Mouse (Mus musculus) heart, postnatal 0 days (tissue): Measurements from ENCODE around the gene Kcnn1. TPM values are rescaled to one million over a fixed set of nuclear protein-coding genes. Genes with fewer than 3 reads are reported as not detected.

Experiments
- ATAC-seq: fragments of 200-750 bp; cut with Nextera tagmentation; 2 replicates; pipeline ENCODE4 v1.8.0; 2017; ENCODE audit warnings: low read depth, moderate number of reproducible peaks, moderate library complexity; ENCODE audit not compliant: insufficient read depth
- DNase-seq: peaks from one replicate; pipeline ENCODE4 v3.0.0-alpha.2; 2016; ENCODE audit warnings: low spot score
- H3K27ac ChIP-seq: fragments of 300-500 bp; sonication (generic); 2 replicates; pipeline ENCODE4 v1.5.1; 2014; ENCODE audit warnings: low read depth, mild to moderate bottlenecking
- H3K27me3 ChIP-seq: fragments of 300-500 bp; sonication (generic); 2 replicates; pipeline ENCODE4 v1.6.1; 2014; ENCODE audit warnings: low read length, mixed read lengths; ENCODE audit not compliant: control insufficient read depth, insufficient read depth
- H3K36me3 ChIP-seq: fragments of 300-500 bp; sonication (generic); replicated peaks from 2 replicates; pipeline ENCODE4 v1.6.1; 2014; ENCODE audit warnings: low read length, mixed read lengths; ENCODE audit not compliant: control insufficient read depth, insufficient read depth
- H3K4me1 ChIP-seq: fragments of 300-500 bp; sonication (generic); 2 replicates; pipeline ENCODE4 v1.6.1; 2014; ENCODE audit warnings: antibody characterized with exemption; ENCODE audit not compliant: control insufficient read depth, insufficient read depth
- H3K4me2 ChIP-seq: fragments of 300-500 bp; sonication (generic); 2 replicates; pipeline ENCODE4 v1.6.1; 2014; ENCODE audit warnings: low read depth, mild to moderate bottlenecking, low read length, moderate library complexity
- H3K4me3 ChIP-seq: fragments of 300-500 bp; sonication (generic); 2 replicates; pipeline ENCODE4 v1.5.1; 2014; ENCODE audit warnings: low read depth, low read length
- H3K9ac ChIP-seq: fragments of 300-500 bp; sonication (generic); replicated peaks from 2 replicates; pipeline ENCODE4 v1.6.1; 2014; ENCODE audit warnings: low read depth, low read length, mixed read lengths
- H3K9me3 ChIP-seq: fragments of 300-500 bp; sonication (generic); replicated peaks from 2 replicates; pipeline ENCODE4 v1.6.1; 2016; ENCODE audit warnings: low read length; ENCODE audit not compliant: control insufficient read depth
- CTCF ChIP-seq: IDR thresholded peaks from 2 replicates; pipeline ENCODE4 v1.5.1; 2016; ENCODE audit warnings: antibody characterized with exemption, control low read depth, low read depth
- EP300 ChIP-seq: IDR thresholded peaks from 2 replicates; pipeline ENCODE4 v1.6.1; 2016; ENCODE audit warnings: antibody characterized with exemption, low read depth
- WGBS: fragments of 180-500 bp; shearing (Covaris S2); extraction: QIAGEN DNeasy Blood & Tissue Kit; methylation state at CpG from one replicate; pipeline ENCODE4 v1.1.7; 2014; 5-methylcytosine and 5-hydroxymethylcytosine counted together
- polyA plus RNA-seq: library from polyadenylated mRNA; unstranded; fragments of >200 nt; fragmentation: Nextera tagmentation; extraction: Ambion mirVana; gene quantifications from 2 replicates; pipeline ENCODE4 v1.2.1, GENCODE M21; 2015
- total RNA-seq: library from RNA; depleted of rRNA; stranded (reverse); fragments of >200 nt; gene quantifications from 2 replicates; pipeline ENCODE4 v1.2.3, GENCODE M21; 2014; ENCODE audit warnings: low replicate concordance

Gene Kcnn1
- total and polyA plus RNA-seq, 2 experiments from 2014 or later, result 3.4 to 25.2 TPM

GRCm38 (mm10) chr8:70801156-70801555 is 61.9 kb downstream of the Kcnn1 start:
- WGBS, result 24% methylated on average over 15 of the region's 15 CpGs
- no peak overlapping the region for H3K4me3 ChIP-seq
- TF ChIP-seq EP300, result no peak
- no peak for TF ChIP-seq CTCF
- no peaks in the 10 kb centered on the region for H3K9me3 ChIP-seq
- ATAC-seq (no peak), DNase-seq (no peak)
- H3K4me1 ChIP-seq, result peaks cover 22% of the 10 kb centered on the region
- H3K27me3 ChIP-seq, result peaks cover 56% of the 10 kb centered on the region
- H3K27ac ChIP-seq, result no peak overlapping the region
- no peaks in the 10 kb centered on the region for H3K36me3 ChIP-seq
- H3K9ac ChIP-seq, result no peak overlapping the region
- H3K4me2 ChIP-seq, result no peak overlapping the region

GRCm38 (mm10) chr8:70800648-70801047 is 62.4 kb downstream of the Kcnn1 start:
- H3K27ac ChIP-seq, result no peak overlapping the region
- no peaks in the 10 kb centered on the region for H3K36me3 ChIP-seq
- no peak overlapping the region for H3K4me2 ChIP-seq
- H3K4me1 ChIP-seq, result peaks cover 22% of the 10 kb centered on the region
- peaks cover 56% of the 10 kb centered on the region for H3K27me3 ChIP-seq
- H3K4me3 ChIP-seq, result no peak overlapping the region
- no peaks in the 10 kb centered on the region for H3K9me3 ChIP-seq
- ATAC-seq, result no peak
- no peak overlapping the region for H3K9ac ChIP-seq
- no peak for TF ChIP-seq EP300
- no peak for TF ChIP-seq CTCF
- peak; percentile 4 for DNase-seq
- WGBS, result 53% methylated on average over 10 of the region's 10 CpGs

GRCm38 (mm10) chr8:70798281-70798680 is 64.8 kb downstream of the Kcnn1 start:
- Histone ChIP-seq H3K9ac (no peak overlapping the region), H3K9me3 (no peaks in the 10 kb centered on the region), H3K36me3 (no peaks in the 10 kb centered on the region), H3K27me3 (peaks cover 50% of the 10 kb centered on the region), H3K4me2 (peak overlapping the region; percentile 76), H3K4me1 (peaks cover 12% of the 10 kb centered on the region), H3K27ac (no peak overlapping the region), H3K4me3 (0 out of 2 replicates have a peak overlapping the region, but pooled peaks have one; percentile 54)
- WGBS, result 21% methylated on average over 15 of the region's 15 CpGs
- TF ChIP-seq CTCF (no peak), EP300 (no peak)
- ATAC-seq (no peak), DNase-seq (peak; percentile 4)

- TF ChIP-seq CTCF (no peak), EP300 (no peak)
- H3K4me3 ChIP-seq, result peak overlapping the region; percentile 54
- H3K9me3 ChIP-seq, result no peaks in the 10 kb centered on the region
- peak; percentile 78 for ATAC-seq
- 1% methylated on average over 42 of the region's 57 CpGs for WGBS
- DNase-seq, result peak; percentile 78
- H3K9ac ChIP-seq, result peak overlapping the region; percentile 28; the same call in 1 of the 2 replicates
- no peak overlapping the region for H3K27ac ChIP-seq
- H3K4me1 ChIP-seq, result peaks cover 19% of the 10 kb centered on the region
- H3K36me3 ChIP-seq, result no peaks in the 10 kb centered on the region
- peaks cover 43% of the 10 kb centered on the region for H3K27me3 ChIP-seq
- H3K4me2 ChIP-seq, result peak overlapping the region; percentile 76
Observed at GRCm38 (mm10) chr8:70797081-70798070, 65.7 kb downstream of the Kcnn1 start.

DNA sequence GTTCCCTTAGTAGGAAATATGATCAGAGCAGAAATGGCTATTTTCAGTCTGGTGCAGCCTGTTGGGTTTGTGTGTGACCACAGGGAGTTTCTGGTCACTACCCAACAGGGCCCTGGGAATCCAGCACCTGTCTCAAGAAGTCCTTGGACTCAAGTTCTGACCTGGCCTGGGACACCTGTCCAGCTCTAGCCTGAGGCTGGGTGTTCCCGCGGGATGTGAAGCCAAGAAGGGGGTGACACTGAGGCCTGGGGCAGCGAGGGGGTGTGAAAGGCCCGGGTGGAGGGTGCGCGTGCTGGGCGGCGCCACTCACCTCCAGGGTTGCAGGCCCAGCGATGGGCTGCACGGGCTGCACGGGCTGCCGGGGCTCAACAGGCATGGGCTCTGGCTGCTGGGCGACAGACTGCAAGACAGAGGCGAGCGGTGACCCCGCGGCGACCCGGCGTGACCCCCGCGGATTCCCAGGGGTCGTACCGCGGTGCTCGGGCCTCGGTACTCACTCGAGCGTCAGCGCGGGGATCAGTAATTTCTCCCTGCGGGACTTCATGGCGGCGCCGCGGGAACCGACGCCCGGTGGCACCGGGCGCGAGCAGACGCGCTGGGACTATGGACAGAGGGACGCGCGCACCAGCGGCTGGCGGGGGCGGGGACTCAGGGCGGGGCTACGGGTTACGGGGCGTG is 66.5 kb downstream of the Kcnn1 start:
- Histone ChIP-seq H3K27ac (no peak overlapping the region), H3K27me3 (peaks cover 39% of the 10 kb centered on the region), H3K36me3 (no peaks in the 10 kb centered on the region), H3K4me1 (peaks cover 19% of the 10 kb centered on the region), H3K4me2 (peak overlapping the region; percentile 76), H3K4me3 (peak overlapping the region; percentile 54), H3K9me3 (no peaks in the 10 kb centered on the region), H3K9ac (0 out of 2 replicates have a peak overlapping the region, but pooled peaks have one; percentile 19)
- TF ChIP-seq CTCF (no peak), EP300 (no peak)
- WGBS, result 6% methylated on average over 45 of the region's 54 CpGs
- DNase-seq, result no peak
- ATAC-seq, result no peak
